Mouse (Mus musculus): Measurements from ENCODE around the gene C530008M17Rik. TPM values are rescaled to one million over a fixed set of nuclear protein-coding genes. Genes with fewer than 3 reads are reported as not detected.

C530008M17Rik gene
- polyA plus RNA-seq, 1 experiment from 2014 or later: 56.9 TPM

GRCm38 (mm10) chr5:76659958-76660635 is 3.8 kb downstream of the C530008M17Rik start:
- WGBS: 67% methylated on average over 8 of the region's 8 CpGs
- H3K27ac ChIP-seq: no peak overlapping the region
- peaks cover 32% of the 10 kb centered on the region for H3K4me1 ChIP-seq (replicated peaks; ENCODE audit: control insufficient read depth, insufficient read depth, low read length)
- no peak overlapping the region for H3K9ac ChIP-seq
- ATAC-seq (ENCODE audit: low FRiP score) (no peak), DNase-seq (ENCODE audit: low spot score) (no peak)
- no peaks in the 10 kb centered on the region for H3K36me3 ChIP-seq (replicated peaks; ENCODE audit: control insufficient read depth, insufficient read depth)
- no peaks in the 10 kb centered on the region for H3K9me3 ChIP-seq (ENCODE audit: control insufficient read depth, low read length)
- H3K27me3 ChIP-seq (ENCODE audit: control insufficient read depth, insufficient read depth, low read length): no peaks in the 10 kb centered on the region
- H3K4me2 ChIP-seq (replicated peaks): peak overlapping the region; percentile 55
- H3K4me3 ChIP-seq (replicated peaks; ENCODE audit: low read length): peak overlapping the region; percentile 98; the same call in 1 of the 2 replicates

DNA sequence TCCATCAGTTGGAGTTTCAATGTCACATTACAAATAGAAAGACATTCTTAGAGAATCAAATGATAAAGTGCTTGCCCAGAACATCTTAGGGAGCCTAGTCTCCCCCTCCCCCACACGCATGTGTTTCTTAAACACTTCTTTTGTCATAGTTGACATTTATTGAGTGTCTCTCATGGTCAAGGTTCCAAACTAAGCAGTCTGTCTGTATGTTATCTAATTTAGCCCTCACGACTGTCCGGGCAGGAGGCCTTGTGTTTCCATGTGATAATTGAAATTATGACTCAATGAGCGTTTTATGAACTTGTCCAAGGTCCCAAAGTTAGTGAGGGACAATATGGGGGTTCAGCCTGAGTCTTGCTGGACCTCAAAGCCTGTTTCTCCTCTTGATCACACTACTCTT is 5.0 kb downstream of the C530008M17Rik start:
- H3K4me3 ChIP-seq (replicated peaks; ENCODE audit: low read length): no peak overlapping the region
- peaks cover 44% of the 10 kb centered on the region for H3K4me1 ChIP-seq (replicated peaks; ENCODE audit: control insufficient read depth, insufficient read depth, low read length)
- no peak for ATAC-seq (ENCODE audit: low FRiP score)

DNA sequence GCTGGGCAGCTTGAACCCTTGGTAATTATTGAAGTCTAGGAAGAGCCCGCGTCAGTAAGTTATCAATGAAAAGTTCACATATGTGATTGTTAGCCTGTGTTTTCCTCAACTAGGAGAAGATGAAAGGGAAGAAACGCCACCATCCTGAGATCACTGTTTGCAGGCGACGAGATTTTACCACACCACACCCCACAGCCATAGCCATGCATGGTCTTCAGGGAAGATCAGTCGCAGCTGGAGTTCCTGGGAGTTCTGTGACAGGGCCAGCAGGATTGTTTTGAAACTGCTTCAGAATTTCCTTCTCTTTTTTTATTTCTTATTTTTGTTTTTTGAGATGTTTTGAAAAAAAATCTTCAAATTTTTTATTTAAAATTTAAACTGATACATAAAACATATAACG is 8.6 kb downstream of the C530008M17Rik start:
- Histone ChIP-seq H3K9ac (no peak overlapping the region; the same call in 1 of the 2 replicates), H3K27ac (peak overlapping the region; percentile 73; the same call in 1 of the 2 replicates), H3K9me3 (ENCODE audit: control insufficient read depth, low read length) (no peaks in the 10 kb centered on the region), H3K27me3 (ENCODE audit: control insufficient read depth, insufficient read depth, low read length) (no peaks in the 10 kb centered on the region), H3K4me1 (replicated peaks; ENCODE audit: control insufficient read depth, insufficient read depth, low read length) (peaks cover 40% of the 10 kb centered on the region), H3K4me2 (replicated peaks) (no peak overlapping the region; the same call in 1 of the 2 replicates), H3K36me3 (replicated peaks; ENCODE audit: control insufficient read depth, insufficient read depth) (no peaks in the 10 kb centered on the region), H3K4me3 (replicated peaks; ENCODE audit: low read length) (no peak overlapping the region)
- DNase-seq (ENCODE audit: low spot score) (no peak), ATAC-seq (ENCODE audit: low FRiP score) (no peak)
- 46% methylated on average over 7 of the region's 7 CpGs for WGBS

More for the DNA sequence above, 5.0 kb downstream of the C530008M17Rik start:
- H3K27ac ChIP-seq: no peak overlapping the region
- no peaks in the 10 kb centered on the region for H3K9me3 ChIP-seq (ENCODE audit: control insufficient read depth, low read length)
- H3K4me2 ChIP-seq (replicated peaks): no peak overlapping the region
- H3K36me3 ChIP-seq (replicated peaks; ENCODE audit: control insufficient read depth, insufficient read depth): no peaks in the 10 kb centered on the region
- H3K9ac ChIP-seq: no peak overlapping the region
- 63% methylated on average over 4 of the region's 4 CpGs for WGBS
- DNase-seq (ENCODE audit: low spot score): no peak
- no peaks in the 10 kb centered on the region for H3K27me3 ChIP-seq (ENCODE audit: control insufficient read depth, insufficient read depth, low read length)

GRCm38 (mm10) chr5:76665421-76665820 is 9.1 kb downstream of the C530008M17Rik start:
- peaks cover 35% of the 10 kb centered on the region for H3K4me1 ChIP-seq (replicated peaks; ENCODE audit: control insufficient read depth, insufficient read depth, low read length)
- ATAC-seq (ENCODE audit: low FRiP score) (peak; percentile 62; the same call in 1 of the 2 replicates), DNase-seq (ENCODE audit: low spot score) (peak; percentile 55)
- peak overlapping the region; percentile 40 for H3K9ac ChIP-seq
- 3% methylated on average over 7 of the region's 7 CpGs for WGBS
- H3K27me3 ChIP-seq (ENCODE audit: control insufficient read depth, insufficient read depth, low read length): no peaks in the 10 kb centered on the region
- peak overlapping the region; percentile 73 for H3K27ac ChIP-seq
- H3K4me2 ChIP-seq (replicated peaks): peak overlapping the region; percentile 19; the same call in 1 of the 2 replicates
- H3K9me3 ChIP-seq (ENCODE audit: control insufficient read depth, low read length): no peaks in the 10 kb centered on the region
- H3K4me3 ChIP-seq (replicated peaks; ENCODE audit: low read length): no peak overlapping the region
- H3K36me3 ChIP-seq (replicated peaks; ENCODE audit: control insufficient read depth, insufficient read depth): no peaks in the 10 kb centered on the region

GRCm38 (mm10) chr5:76666026-76666756 is 9.9 kb downstream of the C530008M17Rik start:
- DNase-seq (ENCODE audit: low spot score) (no peak), ATAC-seq (ENCODE audit: low FRiP score) (no peak)
- peaks cover 27% of the 10 kb centered on the region for H3K4me1 ChIP-seq (replicated peaks; ENCODE audit: control insufficient read depth, insufficient read depth, low read length)
- H3K36me3 ChIP-seq (replicated peaks; ENCODE audit: control insufficient read depth, insufficient read depth): no peaks in the 10 kb centered on the region
- no peaks in the 10 kb centered on the region for H3K9me3 ChIP-seq (ENCODE audit: control insufficient read depth, low read length)
- no peaks in the 10 kb centered on the region for H3K27me3 ChIP-seq (ENCODE audit: control insufficient read depth, insufficient read depth, low read length)
- peak overlapping the region; percentile 40; the same call in 1 of the 2 replicates for H3K9ac ChIP-seq
- no peak overlapping the region for H3K4me2 ChIP-seq (replicated peaks)
- H3K27ac ChIP-seq: peak overlapping the region; percentile 73; the same call in 1 of the 2 replicates
- WGBS: 34% methylated on average over 6 of the region's 6 CpGs
- H3K4me3 ChIP-seq (replicated peaks; ENCODE audit: low read length): no peak overlapping the region

DNA sequence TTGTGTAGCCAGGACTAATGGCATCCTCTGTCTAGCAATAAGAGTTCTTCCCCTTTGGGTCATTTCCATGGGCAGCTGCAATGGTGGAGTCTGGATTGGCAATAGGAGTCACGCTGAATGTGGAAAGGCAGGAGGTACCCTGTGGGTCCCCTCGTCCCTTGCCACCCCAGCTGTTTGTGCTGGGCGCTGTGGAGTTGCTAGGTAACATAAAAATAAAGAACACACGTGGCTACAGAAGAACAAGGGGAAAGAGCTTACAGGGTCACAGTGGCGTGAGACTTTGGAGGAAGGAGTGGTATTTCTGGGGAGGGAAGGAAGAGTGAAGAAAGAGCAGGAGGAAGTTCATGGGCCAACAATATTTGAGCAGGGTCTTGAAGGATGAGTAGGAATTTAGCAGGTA is 11.8 kb downstream of the C530008M17Rik start:
- H3K4me1 ChIP-seq (replicated peaks; ENCODE audit: control insufficient read depth, insufficient read depth, low read length): peaks cover 27% of the 10 kb centered on the region
- H3K27me3 ChIP-seq (ENCODE audit: control insufficient read depth, insufficient read depth, low read length): no peaks in the 10 kb centered on the region
- WGBS: 35% methylated on average over 5 of the region's 5 CpGs
- DNase-seq (ENCODE audit: low spot score): no peak
- H3K36me3 ChIP-seq (replicated peaks; ENCODE audit: control insufficient read depth, insufficient read depth): no peaks in the 10 kb centered on the region
- H3K4me3 ChIP-seq (replicated peaks; ENCODE audit: low read length): no peak overlapping the region
- no peak overlapping the region for H3K27ac ChIP-seq
- H3K9me3 ChIP-seq (ENCODE audit: control insufficient read depth, low read length): no peaks in the 10 kb centered on the region
- no peak for ATAC-seq (ENCODE audit: low FRiP score)
- H3K4me2 ChIP-seq (replicated peaks): no peak overlapping the region
- H3K9ac ChIP-seq: no peak overlapping the region

DNA sequence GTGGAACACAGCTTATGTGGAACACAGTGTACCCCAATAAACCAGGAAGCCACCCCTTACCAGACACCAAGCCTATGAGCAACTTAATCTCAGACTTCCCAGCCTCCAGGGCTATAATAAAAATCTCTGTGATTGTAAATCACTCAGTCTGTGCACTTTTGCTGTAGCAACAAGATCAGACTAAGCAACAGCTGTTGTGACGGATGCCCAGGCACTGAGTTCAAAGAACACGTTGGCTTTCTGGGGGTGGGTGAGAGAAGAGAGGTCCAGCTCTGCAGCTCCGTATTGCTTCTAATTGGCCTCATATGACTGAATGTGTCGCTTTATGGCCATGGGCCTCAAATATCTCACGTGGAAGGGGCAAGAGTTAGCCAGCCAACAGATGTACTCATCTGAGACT is 12.2 kb downstream of the C530008M17Rik start:
- no peak overlapping the region for H3K4me2 ChIP-seq (replicated peaks)
- ATAC-seq (ENCODE audit: low FRiP score) (no peak), DNase-seq (ENCODE audit: low spot score) (no peak)
- H3K27me3 ChIP-seq (ENCODE audit: control insufficient read depth, insufficient read depth, low read length): no peaks in the 10 kb centered on the region
- H3K4me1 ChIP-seq (replicated peaks; ENCODE audit: control insufficient read depth, insufficient read depth, low read length): peaks cover 27% of the 10 kb centered on the region
- 76% methylated on average over 5 of the region's 5 CpGs for WGBS
- no peaks in the 10 kb centered on the region for H3K9me3 ChIP-seq (ENCODE audit: control insufficient read depth, low read length)
- H3K4me3 ChIP-seq (replicated peaks; ENCODE audit: low read length): no peak overlapping the region
- no peaks in the 10 kb centered on the region for H3K36me3 ChIP-seq (replicated peaks; ENCODE audit: control insufficient read depth, insufficient read depth)
- H3K9ac ChIP-seq: no peak overlapping the region
- H3K27ac ChIP-seq: no peak overlapping the region

DNA sequence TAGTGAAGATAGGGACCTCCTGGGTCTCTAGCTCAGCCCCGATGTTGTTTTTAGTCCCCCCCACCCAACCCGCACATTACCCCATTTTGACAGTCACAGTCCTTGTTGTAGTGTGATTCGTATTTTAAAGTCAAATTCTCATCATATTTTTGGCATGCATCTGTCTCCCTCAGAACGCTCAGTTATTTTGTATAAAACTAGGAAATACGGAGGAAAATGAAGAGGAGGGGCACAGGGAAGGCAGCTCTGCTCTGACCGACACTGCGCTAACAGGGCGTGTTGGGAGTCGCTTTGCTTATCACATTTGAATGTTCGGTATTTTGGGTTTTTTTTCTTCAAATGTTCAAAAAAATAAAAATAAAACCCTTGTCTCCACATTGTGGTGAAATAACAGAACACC is 13.9 kb downstream of the C530008M17Rik start:
- Histone ChIP-seq H3K9ac (no peak overlapping the region), H3K4me1 (replicated peaks; ENCODE audit: control insufficient read depth, insufficient read depth, low read length) (peaks cover 20% of the 10 kb centered on the region), H3K4me3 (replicated peaks; ENCODE audit: low read length) (no peak overlapping the region), H3K4me2 (replicated peaks) (no peak overlapping the region), H3K27me3 (ENCODE audit: control insufficient read depth, insufficient read depth, low read length) (no peaks in the 10 kb centered on the region), H3K27ac (no peak overlapping the region), H3K36me3 (replicated peaks; ENCODE audit: control insufficient read depth, insufficient read depth) (no peaks in the 10 kb centered on the region), H3K9me3 (ENCODE audit: control insufficient read depth, low read length) (no peaks in the 10 kb centered on the region)
- ATAC-seq (ENCODE audit: low FRiP score) (no peak), DNase-seq (ENCODE audit: low spot score) (no peak)
- WGBS: 96% methylated on average over 10 of the region's 10 CpGs

DNA sequence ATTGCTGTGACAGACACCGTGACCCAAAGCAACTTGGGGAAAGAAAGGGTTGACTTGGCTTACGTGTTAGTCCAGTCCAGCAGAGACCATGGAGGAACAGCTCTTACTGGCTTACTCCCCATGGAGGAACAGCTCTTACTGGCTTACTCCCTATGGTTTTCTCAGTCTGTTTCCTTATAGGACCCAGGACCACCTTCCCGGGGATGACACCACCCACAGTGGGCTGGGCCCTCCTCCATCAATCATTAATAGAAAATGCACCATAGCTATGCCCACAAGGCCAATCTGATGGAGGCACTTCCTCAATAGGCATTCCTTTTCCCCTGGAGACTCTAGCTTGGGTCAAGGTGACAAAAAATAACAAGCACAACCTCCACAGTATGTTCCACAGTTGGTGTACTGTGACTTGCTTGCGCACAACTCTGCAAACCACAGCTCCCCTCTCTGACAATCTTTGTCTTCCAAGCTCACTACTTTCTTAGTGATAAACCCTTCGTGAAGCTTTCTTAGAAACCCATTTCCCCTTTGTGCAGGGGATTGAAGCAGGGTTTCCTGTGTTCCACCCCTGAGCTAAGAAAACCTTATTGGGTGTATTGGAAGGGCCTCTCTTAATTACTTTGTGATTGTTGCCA is 17.8 kb downstream of the C530008M17Rik start:
- DNase-seq (ENCODE audit: low spot score) (no peak), ATAC-seq (ENCODE audit: low FRiP score) (no peak)
- Histone ChIP-seq H3K9ac (no peak overlapping the region), H3K4me2 (replicated peaks) (no peak overlapping the region), H3K4me1 (replicated peaks; ENCODE audit: control insufficient read depth, insufficient read depth, low read length) (no peaks in the 10 kb centered on the region), H3K36me3 (replicated peaks; ENCODE audit: control insufficient read depth, insufficient read depth) (no peaks in the 10 kb centered on the region), H3K4me3 (replicated peaks; ENCODE audit: low read length) (no peak overlapping the region), H3K27ac (no peak overlapping the region), H3K9me3 (ENCODE audit: control insufficient read depth, low read length) (no peaks in the 10 kb centered on the region), H3K27me3 (ENCODE audit: control insufficient read depth, insufficient read depth, low read length) (no peaks in the 10 kb centered on the region)
- WGBS: 95% methylated on average over 5 of the region's 5 CpGs

All from hindbrain, embryonic 14.5 days (tissue).